Mouse (Mus musculus) lung, adult 10 weeks (tissue): ENCODE measurements around the gene Spata31d1c. TPM values are rescaled to one million over a fixed set of nuclear protein-coding genes. Genes with fewer than 3 reads are reported as not detected.

Experiments used
- polyA plus RNA-seq: library from polyadenylated mRNA; stranded (reverse); fragments of 350-450 nt; fragmentation: Illumina TruSeq; extraction: RNeasy Lipid Tissue Mini Kit (QIAGEN cat#74804); gene quantifications from one replicate; pipeline ENCODE4 v1.2.3, GENCODE M21; 2014; ENCODE audit warnings: low read depth, low replicate concordance; ENCODE audit not compliant: insufficient read depth

The Spata31d1c gene
- polyA plus RNA-seq: not detected

GRCm38 (mm10) chr13:65032758-65033157, at the start of gene Spata31d1c:
Gene Spata31d1c, plus strand, starts transcription at chr13:65033058.

GRCm38 (mm10) chr13:65052660-65053059, 19.8 kb downstream of the Spata31d1c start, which contains the start of gene Prss47:
Gene Prss47, minus strand, starts transcription at chr13:65052760.

Other genes starting within 250 kb of the Spata31d1c start
- gene Cntnap3, start 129.1 kb upstream of the Spata31d1c start, polyA plus RNA-seq: not detected
- gene Spata31, start 115.7 kb upstream of the Spata31d1c start, polyA plus RNA-seq: not detected
- gene Prss47, start 19.7 kb downstream of the Spata31d1c start, polyA plus RNA-seq: not detected
- 28.6 TPM for gene Mfsd14b, start 79.9 kb downstream of the Spata31d1c start, polyA plus RNA-seq
- not detected for gene Olfr465-ps1, start 105.0 kb downstream of the Spata31d1c start, polyA plus RNA-seq
- not detected for gene Olfr466, start 117.2 kb downstream of the Spata31d1c start, polyA plus RNA-seq
- gene Nlrp4f, start 172.9 kb downstream of the Spata31d1c start, polyA plus RNA-seq: not detected
- not detected for gene Gm10775, start 226.5 kb downstream of the Spata31d1c start, polyA plus RNA-seq
- gene Zfp369, start 245.8 kb downstream of the Spata31d1c start, polyA plus RNA-seq: 10.0 TPM